Comparison of ENCODE assay signal across 21 mouse cellular contexts in the genomic region with DNA sequence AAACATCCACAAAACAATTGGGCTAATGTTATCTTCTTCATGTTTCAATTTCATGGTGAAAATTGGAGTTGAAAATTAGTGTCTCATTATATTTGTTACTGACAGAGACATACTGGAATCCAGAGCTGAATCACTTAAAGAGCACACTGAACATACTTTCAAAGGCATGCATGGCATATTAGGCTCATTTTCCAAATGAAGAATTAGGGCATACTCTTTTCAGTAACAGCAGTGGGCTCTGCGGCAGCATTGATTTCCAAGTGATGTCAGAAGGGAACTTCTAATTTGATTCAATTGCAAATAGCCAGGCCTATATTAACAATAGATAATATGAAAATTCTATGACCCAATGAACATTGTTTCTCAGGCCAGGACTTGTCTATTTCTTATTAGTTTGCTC.
"Had no signal": no experiment of that assay in that cellular context is flagged by ENCODE, and none has a peak within 500 bp of the region (broad histone marks: within the 10 kb centered on the region; RNA-seq: fewer than 3 reads in every experiment).

No protein-coding gene starts in this region.

- ATAC-seq: hindbrain, embryonic 16.5 days; hindbrain, postnatal 0 days; inflammation-experienced regulatory T-cells, adult 6 months; intestine, embryonic 15.5 days; intestine, embryonic 16.5 days; intestine, postnatal 0 days had no signal

- DNase-seq: heart, postnatal 10 days; heart, postnatal 14 days; heart, postnatal 36 days; heart, postnatal 4 days; kidney, adult 11 months; kidney, adult 18-20 months; kidney, adult 2 months; kidney, adult 8-10 months; kidney, adult 9 months; kidney, postnatal 10 days; kidney, postnatal 25 days; kidney, postnatal 36 days; kidney, postnatal 4 days; layer of hippocampus, adult 9-11 months; layer of hippocampus, postnatal 36 days had no signal
